Mouse (Mus musculus) right cerebral cortex, postnatal 10 days (tissue): Measurements from ENCODE around the gene Sdk1.
"Not testable (repeated sequence)": the region's sequence is repeated elsewhere in the genome, so short reads cannot be mapped to it uniquely, and the experiment has no call there.

Source experiments
- DNase-seq, 2 experiments: peaks; one replicate each; pipeline ENCODE4 v3.0.0; 2021; ENCODE audit warnings: low spot score in 2 of 2

Gene Sdk1

DNA sequence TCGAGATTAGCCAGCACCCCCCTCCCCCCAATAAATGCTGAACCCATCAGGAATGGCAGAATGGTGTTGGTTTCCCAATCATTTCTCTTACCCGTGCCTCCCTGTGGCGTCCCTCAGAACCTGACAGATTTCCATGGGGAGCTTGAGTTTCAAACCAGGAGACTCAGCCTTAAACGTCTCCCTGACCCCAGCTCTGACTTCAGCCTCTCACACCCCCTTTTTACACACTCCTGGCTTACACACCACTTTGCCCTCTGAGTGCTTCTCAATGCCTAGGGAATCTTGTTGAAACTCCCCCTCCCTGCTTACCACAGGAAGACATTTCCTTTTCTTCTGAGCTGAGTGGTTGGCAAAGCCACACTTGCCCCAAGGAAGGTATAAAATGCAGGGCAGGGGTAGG is 392.0 kb downstream of the Sdk1 start:
- DNase-seq, result no peak

DNA sequence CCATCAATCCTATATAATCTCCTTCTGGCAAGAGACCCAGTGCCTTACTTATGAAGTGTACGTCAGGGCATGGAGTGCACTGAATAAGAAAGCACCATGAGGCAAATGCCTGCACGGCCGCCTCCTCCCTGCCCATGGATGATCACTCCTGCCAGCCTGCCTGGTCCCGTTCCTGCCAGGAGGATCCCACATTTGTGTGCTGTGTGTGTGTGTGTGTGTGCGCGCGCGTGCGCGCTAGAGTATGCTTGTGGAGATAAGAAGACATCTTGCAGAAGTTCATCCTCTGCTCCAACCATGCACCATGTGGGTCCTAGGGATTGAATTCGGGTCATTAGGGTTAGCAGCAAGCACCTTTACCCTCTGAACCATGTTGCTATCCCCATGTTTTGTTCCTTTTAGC is 395.1 kb downstream of the Sdk1 start:
- DNase-seq, result no peak

DNA sequence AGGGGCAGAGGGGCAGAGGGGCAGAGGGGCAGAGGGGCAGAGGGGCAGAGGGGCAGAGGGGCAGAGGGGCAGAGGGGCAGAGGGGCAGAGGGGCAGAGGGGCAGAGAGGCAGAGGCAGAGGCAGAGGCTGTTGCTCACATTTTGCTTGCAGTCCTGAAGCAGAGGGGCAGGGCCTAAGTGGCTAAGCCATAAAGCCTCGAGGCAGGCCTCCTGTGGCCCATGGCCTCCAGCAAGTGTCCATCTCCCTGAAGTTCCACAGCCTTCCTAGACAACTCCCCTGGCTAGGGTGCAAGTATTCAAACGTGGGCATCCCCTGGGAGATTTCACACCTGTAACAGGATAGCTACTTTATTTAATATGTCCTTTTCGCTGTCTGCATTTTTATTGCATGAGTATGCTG is 395.8 kb downstream of the Sdk1 start:
- not testable (repeated sequence) for DNase-seq

DNA sequence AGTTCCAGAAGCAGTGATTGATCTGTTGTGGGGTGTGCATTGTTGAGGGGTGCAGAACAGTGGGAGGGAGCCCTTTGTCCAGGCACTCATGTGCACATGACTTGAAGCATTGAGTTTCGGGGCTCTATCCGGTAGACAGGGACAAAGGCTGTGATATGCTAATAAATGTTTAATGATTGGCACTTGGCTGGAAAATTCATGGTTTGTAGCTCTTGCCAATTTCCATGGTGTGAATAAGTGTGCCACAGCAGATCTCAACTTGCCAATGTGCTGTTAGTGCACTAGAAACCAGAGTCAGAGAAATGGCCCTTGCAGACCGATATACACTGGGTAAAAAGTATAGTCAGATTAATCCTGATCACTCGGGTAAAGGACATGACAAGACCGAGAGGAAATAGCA is 404.4 kb downstream of the Sdk1 start:
- no peak for DNase-seq

DNA sequence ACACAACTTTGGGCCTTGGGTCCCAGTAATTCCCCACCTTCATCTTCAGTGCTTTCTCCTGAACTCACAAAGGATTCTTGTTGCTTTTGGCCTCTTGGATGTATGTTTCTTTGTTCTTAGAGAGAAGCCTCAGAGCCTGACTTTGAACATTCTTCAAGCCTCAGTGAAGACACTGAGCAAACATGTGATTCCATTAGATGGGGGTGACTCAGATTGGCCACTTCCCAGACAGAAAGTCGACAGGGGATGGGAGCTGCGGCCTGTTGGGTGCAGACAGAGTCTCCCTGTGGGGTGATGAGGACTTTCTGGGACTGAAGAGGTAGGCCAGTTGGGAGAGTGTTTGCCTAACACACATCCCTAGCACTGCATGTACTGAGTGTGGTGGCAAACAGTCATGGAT is 405.3 kb downstream of the Sdk1 start:
- DNase-seq, result no peak

DNA sequence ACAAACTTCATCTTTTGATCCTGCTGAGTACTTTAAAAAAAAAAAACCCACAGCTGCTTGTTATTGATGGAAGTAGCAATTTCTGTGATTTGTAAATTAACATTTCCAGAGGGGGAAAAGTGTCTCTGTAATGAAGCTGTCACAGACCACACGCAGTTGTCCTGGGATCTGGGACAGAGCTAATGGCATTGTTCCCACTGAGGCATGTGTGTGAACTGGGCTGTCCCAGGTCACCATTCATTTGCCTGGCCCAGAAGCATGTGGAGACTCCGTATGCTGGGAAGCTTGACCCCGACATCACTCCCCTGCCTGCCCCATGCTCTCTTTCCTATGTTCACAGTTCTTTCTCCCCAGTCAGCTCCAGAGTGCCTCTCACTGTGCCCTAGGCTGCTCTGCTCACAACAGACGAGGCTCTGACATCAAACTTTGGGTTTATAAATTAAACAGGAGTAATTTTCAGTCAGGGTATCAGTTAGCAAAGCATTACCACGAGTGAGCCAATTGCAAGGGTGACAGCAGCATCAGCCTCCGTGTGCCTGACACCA is 408.6 kb downstream of the Sdk1 start:
- DNase-seq, result no peak

DNA sequence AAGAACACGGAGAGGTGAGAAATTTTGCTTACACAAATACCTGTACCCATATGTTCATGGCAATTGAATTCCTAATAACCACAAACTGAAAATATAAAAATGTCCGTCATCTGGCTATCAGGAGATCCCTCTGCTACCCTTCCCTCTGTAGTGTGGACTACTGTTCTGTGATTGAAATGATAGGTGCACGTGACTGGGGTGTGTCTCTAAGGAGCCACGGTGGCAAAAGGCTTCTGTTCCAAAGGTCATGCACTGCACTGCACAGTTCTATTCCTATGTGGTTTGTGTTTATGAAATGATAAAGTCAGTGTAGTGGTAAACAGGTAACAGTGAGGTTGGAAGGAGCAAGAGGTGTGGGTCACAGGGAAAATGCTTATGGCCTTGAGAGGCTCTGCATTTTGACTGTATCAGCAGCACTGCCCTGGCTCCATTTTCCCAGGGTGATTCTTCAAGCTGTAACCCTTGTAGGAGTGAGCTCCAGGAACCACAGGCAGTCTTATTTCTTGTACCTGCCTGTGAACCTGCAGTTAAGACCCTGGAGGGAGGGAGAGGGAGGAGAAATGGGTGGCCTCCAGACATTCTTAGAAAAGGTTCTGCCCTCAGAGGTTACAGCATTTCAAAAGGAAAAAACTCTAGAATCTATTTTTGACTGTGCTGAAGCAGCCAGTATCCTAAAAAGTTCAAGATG is 410.5 kb downstream of the Sdk1 start:
- DNase-seq, result no peak

DNA sequence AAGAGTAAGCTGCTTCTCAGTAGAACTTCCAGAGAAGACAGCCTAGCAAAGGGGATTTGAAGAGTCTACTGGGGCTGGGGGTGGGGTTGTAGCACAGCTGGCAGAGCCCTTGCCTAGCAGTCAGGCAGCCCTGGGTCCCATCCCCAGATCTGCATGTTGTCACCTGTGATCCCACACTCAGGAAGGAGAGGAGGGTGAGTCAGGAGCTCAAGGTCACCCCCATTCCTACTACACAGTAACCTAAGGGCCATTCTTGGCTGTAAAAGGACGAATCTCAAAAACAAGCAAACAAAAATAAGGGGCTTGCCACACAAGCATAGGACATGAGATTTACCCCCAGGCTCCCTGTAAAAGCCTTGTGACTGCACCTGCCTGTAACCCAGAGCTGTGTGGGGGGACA is 435.1 kb downstream of the Sdk1 start:
- no peak for DNase-seq

DNA sequence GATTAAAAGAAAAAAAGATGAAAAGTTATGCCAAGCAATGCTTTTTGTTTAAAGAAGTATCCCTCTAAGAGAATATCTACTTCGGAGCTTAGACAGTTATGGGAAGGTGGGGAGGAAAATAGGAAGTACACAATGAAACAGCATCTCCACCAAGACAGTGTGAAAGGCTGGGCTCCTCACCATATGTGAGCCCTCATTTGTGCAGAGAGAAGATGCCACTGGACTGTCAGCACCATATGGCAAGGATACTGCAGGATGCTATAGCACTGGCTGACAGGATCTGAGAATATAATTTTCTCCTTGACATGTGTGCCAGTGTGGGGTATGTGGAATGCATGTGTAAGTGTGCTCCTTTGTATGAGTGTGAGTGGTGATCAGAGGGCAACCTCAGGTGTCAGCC is 435.7 kb downstream of the Sdk1 start:
- peak in 1 of 2 experiments; percentile 43 for DNase-seq

DNA sequence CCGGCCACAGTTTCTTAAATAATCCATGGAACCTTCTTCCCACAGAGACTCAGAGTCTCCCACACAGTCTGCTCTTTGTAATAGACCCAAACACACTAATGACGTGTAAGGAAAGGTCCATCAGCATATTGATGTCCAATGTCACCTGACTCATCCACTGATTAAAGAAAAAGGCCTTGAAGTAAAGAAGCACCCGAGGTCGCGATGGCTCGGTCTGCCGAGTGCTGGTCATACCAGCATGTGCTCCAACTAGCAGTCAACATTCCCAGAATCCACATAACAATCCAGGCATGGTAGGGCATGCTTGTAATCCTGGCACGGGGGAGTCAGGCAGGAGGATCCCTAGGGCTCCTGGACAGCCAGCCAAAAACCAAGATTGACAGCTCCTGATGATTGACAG is 436.6 kb downstream of the Sdk1 start:
- no peak for DNase-seq

DNA sequence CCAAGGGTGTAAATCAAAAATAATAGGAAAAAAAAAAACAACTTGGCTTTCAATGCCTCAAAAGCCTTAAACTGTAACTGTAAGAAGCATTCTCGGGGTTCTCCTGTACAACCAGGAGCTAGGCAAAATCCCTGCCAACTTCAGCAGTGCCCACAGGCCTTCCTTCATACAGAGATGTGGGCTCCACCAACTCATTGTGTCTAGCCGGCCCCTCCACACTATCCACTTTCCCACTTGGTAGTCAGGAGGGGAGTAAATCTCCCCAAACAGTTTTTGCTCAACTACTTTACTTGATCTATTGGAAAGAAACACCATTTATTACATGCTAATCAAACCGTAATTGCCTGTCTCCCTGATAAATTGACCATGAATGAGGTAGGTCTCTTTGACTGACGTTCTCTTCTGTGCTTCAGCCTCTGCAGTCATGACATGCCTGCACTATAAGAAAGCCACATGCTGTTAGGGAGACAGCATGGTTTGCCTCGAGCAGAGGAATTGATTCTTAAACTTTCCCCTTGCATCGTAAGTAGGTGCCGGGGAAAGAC is 445.7 kb downstream of the Sdk1 start:
- no peak for DNase-seq

DNA sequence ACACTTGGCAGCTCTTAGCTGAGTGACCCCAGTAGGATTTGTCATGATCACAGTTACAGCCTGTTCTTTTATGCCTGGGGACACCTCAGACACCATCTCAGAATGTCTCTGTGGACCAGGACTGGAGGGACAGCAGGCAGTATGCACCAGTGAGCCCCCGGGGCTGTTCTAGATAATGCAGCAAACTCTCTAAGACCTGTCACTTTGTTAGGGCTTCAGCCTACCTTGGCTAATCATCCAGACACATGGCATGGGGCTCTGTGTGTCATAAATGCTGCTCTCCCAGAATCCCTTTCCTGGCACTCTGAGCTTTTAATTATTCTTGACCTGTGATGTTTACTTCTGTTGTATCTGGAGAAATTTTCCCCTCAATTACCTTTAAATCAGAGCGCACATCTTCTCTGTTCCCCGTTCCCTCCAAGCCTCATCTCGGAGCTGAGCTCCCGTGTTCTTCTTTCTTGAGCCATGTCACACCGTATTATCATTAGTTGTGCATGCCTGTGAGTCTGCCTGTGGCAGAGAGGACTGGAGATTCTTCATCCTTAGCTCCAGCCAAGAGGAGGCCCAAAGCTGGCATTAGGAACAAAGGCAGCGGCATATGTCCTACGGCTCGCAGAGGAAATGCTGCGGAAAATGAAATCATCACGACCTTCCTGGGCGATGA is 448.3 kb downstream of the Sdk1 start:
- DNase-seq, result no peak

DNA sequence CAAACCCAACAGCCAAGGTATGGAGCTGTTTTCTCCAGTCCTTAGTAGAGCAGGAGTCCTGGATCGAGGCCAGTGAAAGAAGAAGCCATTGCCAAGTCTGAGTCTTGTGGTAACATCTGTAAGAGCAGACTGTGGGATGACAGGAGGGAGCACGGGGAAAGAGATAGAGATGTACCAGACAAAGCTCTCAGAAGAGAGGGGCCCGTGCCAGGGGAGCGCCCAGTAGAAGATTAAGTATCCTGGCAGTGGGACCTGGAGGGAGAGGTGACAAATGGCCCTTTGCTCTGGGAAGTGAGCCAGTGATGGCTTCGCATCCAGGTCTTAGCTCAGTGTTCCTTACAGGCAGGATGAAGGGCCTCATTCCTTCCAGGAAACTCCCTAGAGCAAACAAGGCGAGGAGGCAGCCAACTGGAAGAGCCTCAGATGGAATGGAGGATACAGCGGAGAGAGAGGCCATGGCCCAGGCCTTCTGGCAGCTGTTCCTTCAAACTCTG is 450.2 kb downstream of the Sdk1 start:
- DNase-seq, result peak in 1 of 2 experiments; percentile 25

DNA sequence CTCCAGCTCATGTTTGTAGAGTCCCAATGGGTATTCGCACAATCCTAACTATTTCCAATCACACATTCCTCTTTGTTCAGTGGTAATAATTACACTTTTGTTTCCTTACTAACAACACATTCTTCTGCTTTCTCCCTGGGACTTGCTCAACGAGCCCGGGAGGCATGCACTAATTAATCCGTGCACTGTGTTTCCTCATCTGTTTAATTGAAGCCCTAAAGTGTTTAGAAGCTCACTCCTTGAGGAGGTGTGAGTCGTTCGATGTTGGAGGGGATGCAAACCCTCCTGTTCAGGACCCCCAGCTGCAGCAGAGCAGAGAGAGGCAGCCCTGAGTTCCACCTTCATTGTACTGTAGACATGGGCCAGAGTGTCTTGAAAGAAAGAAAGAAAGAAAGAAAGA is 452.4 kb downstream of the Sdk1 start:
- no peak for DNase-seq

DNA sequence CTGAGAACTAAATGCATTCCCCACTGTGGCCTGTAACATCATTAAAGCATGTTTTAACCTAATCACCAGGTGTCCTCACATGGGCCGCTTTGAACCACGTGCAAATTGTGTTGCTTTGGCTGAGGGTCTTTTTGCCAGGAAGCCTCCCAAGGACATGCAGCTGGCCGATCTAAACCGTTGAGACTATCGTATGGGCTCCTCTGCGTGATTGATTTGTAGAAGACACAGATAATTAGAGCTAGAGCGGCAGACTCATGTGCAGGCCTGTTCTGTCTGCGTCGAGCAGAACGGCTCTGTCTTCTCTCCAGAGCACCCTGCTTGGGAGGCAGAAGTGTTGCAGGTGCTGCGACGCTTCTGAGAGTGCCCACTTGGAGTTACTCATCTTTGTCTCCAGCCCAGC is 453.6 kb downstream of the Sdk1 start:
- no peak for DNase-seq

DNA sequence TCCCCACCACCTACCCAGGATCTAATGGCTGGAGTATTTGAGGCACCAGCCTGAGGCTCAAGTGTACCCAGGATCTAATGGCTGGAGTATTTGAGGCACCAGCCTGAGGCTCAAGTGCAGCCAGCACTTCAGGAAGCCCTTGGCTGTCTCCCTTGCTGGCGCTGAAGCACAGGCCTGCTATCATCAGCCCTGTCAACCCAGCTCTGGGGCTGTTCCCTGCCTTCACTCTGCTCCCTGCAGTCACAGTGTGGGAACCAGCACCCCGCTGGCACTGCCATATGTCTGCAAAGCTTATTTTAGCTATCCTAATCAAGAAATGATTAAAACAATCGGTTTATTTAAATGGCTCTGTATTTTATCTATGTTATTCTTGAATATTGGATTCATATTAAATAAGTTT is 457.1 kb downstream of the Sdk1 start:
- peak in 1 of 2 experiments; percentile 25 for DNase-seq

DNA sequence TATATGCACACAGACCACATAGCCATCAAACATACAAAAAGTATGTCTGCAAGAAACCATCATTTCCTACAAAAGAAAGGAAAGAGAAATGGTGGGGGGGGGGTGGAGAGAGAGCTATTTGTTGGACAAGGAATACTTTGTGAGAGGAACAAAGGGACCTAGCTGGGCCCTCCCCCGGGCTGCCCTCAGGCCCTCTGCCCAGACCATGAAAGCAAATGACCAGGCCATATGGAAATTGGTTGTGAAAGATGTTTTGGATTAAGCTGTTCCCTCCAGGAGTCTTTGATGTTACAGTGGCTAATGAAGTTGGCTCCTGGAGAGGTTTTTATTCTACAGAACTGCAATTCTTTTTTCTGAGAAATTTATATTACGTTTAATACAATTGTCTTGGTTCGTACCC is 479.5 kb downstream of the Sdk1 start:
- DNase-seq, result no peak

DNA sequence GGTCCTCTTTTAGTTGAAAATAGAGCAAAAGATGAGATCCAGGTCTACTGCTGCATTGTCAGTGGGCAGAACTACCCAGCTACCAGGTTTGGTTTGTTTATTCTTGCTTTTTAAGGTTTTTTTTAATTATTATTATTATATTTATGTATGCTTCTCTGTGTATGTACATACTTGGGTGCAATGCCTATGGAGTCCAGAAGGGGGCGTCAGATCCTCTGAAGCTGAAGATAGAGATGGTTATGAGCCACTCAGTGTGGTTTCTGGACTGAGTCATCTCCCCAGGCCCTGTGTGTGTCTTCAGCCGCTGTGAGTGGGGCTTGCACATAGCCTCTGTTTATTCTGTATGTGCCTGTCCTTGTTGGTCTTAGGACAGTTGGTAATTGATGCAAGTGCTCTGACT is 486.7 kb downstream of the Sdk1 start:
- DNase-seq, result peak in 1 of 2 experiments; percentile 25

DNA sequence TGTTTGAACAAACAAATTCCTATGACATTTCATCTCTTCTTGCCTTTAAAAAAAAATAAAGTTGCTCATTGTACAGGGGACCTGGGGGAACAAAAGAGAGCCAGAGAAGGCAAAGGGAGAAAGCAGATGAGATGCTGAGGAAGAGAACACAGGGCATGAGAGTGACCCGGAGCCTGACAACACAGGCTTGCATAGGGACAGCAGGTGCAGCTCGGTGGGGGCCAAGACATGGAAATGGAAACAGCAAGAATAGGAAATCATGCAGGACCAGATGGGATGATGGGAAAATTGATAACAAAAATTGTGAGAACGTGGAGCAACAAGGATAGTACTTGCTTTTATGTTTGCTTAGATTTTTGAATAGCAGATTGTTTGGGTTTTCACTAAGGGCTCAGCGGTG is 488.7 kb downstream of the Sdk1 start:
- DNase-seq, result no peak

DNA sequence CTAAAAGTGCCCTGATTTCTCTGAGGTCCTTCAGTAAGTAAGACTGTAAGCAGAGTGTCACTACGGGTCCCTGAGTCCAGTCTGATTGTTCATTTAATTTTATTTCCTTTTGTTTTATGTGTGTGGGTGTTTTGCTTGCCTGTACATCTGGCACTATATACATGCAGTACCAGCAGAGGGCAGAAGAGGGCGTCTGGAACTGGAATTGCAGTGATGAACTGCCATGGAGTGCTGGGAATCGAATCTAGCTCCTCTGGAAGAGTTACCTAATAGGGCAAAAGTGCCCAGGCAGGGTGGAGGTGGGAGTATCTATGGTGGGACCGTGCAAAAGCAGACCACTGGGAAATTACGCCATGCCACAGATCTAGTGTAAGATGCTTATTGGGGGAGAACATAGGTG is 497.4 kb downstream of the Sdk1 start:
- DNase-seq, result no peak

DNA sequence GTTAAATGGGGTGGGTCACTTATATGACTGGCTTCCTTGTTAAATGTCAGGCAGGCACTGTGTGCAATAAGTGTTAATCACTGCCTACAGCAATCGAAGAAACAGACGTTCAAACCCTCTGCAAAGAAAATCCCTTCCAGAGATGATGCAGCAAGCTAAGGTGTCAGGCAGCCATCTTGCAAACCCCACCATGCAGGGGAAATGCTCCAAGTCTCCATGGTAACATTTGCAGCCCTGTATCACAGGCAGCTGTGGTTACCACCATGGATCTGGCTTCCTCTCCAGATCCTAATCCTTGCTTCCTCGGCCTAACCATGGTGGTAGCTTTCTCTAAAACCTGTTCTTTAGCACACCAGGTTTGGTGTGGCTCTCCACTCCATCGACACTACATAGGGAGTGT is 507.5 kb downstream of the Sdk1 start:
- DNase-seq, result peak in 1 of 2 experiments; percentile 36

DNA sequence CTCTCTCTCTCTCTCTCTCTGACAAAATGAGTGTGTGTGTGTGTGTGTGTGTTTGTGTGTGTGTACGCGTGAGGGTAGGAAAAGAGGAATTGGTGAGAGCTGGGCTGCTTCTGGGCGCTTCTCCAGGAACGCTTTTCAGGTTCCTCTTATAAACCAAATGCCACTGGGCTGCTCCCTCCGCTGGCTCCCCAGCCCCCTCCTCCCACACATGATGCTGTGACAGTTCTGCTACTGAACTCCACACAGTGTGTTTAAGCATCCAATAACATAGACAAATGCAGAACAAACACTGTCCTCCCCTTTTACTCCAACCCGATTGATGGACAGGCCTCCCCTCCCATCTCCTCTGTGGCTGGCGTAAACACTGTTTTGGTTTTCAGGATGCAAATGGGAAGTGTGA is 513.0 kb downstream of the Sdk1 start:
- DNase-seq, result peak; percentile 82 to 83

DNA sequence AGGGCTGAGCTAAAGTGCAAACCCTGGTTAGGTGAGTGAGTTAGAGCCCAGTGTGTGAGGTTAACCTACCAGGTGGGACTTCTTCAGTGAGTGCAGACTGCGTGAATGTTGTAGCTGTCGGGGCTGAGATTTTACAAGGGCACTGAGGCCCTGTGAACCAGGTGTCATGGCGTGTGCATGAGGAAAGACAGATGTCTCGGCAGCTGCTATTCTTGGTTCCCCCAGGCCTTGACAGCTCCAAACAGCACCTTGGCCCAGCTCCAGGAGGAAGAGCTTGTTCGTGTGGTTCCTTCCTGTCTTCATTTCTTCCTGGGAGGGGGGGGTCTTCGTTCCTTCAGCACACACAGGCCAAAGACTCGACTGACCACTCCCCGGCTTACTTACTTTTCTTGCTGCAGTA is 517.6 kb downstream of the Sdk1 start:
- peak; percentile 59 to 61 for DNase-seq
